Mouse (Mus musculus) liver, embryonic 14.5 days (tissue): ENCODE results near the gene Spata2l. TPM values are rescaled to one million over a fixed set of nuclear protein-coding genes. Genes with fewer than 3 reads are reported as not detected.

ENCODE experiments used
- ATAC-seq: fragments of 200-750 bp; cut with Nextera tagmentation; 2 replicates; pipeline ENCODE4 v1.8.0; 2017; ENCODE audit warnings: moderate number of reproducible peaks, mild to moderate bottlenecking, moderate library complexity; ENCODE audit not compliant: insufficient read depth
- DNase-seq, 3 experiments: peaks; one replicate each; pipeline ENCODE4 v3.0.0-alpha.2; 2012 to 2013; ENCODE audit warnings: low read depth in 3 of 3, low spot score in 3 of 3
- H3K27ac ChIP-seq: fragments of 300-500 bp; sonication (generic); 2 replicates; pipeline ENCODE4 v1.5.1; 2014; ENCODE audit warnings: moderate library complexity, mild to moderate bottlenecking, control low read depth, inconsistent platforms
- H3K27me3 ChIP-seq: fragments of 300-500 bp; sonication (generic); 2 replicates; pipeline ENCODE4 v1.6.1; 2014; ENCODE audit warnings: mild to moderate bottlenecking, low read length, moderate library complexity; ENCODE audit not compliant: control insufficient read depth, insufficient read depth
- H3K36me3 ChIP-seq: fragments of 300-500 bp; sonication (generic); replicated peaks from 2 replicates; pipeline ENCODE4 v1.6.1; 2014; ENCODE audit warnings: low read depth; ENCODE audit not compliant: control insufficient read depth, insufficient read depth
- H3K4me1 ChIP-seq, 2 experiments: fragments of 200-500 bp in 1 of 2; fragments of 300-500 bp in 1 of 2; sonication (generic) in 1 of 2; replicated peaks; 2 replicates each; pipeline ENCODE4 v1.6.1; 2012 to 2014; ENCODE audit warnings: antibody characterized with exemption in 1 of 2, inconsistent platforms in 1 of 2, low read length in 1 of 2; ENCODE audit not compliant: control insufficient read depth in 2 of 2, insufficient read depth in 2 of 2
- H3K4me2 ChIP-seq: fragments of 300-500 bp; sonication (generic); 2 replicates; pipeline ENCODE4 v1.6.1; 2014; ENCODE audit warnings: low read depth, mild to moderate bottlenecking, control low read depth, moderate library complexity
- H3K4me3 ChIP-seq, 2 experiments: fragments of 200-500 bp in 1 of 2; fragments of 300-500 bp in 1 of 2; sonication (generic) in 1 of 2; 2 replicates each; pipeline ENCODE4 v1.5.1; 2012 to 2014; ENCODE audit warnings: low read depth in 2 of 2, low read length in 2 of 2, mild to moderate bottlenecking in 2 of 2, control low read depth in 1 of 2, inconsistent platforms in 1 of 2, moderate library complexity in 1 of 2; ENCODE audit not compliant: insufficient read depth in 1 of 2
- H3K9ac ChIP-seq: fragments of 300-500 bp; sonication (generic); replicated peaks from 2 replicates; pipeline ENCODE4 v1.6.1; 2014; ENCODE audit warnings: mild to moderate bottlenecking, control low read depth, moderate library complexity
- H3K9me3 ChIP-seq: fragments of 300-500 bp; sonication (generic); 2 replicates; pipeline ENCODE4 v1.6.1; 2016; ENCODE audit warnings: low read length, mixed read lengths; ENCODE audit not compliant: control insufficient read depth
- CTCF ChIP-seq: IDR thresholded peaks from 2 replicates; pipeline ENCODE4 v1.5.1; 2016; ENCODE audit warnings: antibody characterized with exemption, low read depth, control low read depth
- EP300 ChIP-seq: IDR thresholded peaks from 2 replicates; pipeline ENCODE4 v1.6.1; 2016; ENCODE audit warnings: antibody characterized with exemption, low read depth
- WGBS: fragments of 180-500 bp; shearing (Covaris S2); extraction: QIAGEN DNeasy Blood & Tissue Kit; methylation state at CpG from one replicate; pipeline ENCODE4 v1.1.7; 2014; ENCODE audit not compliant: insufficient replicate concordance; 5-methylcytosine and 5-hydroxymethylcytosine counted together
- polyA plus RNA-seq, 2 experiments: library from polyadenylated mRNA; depleted of rRNA in 1 of 2; stranded (reverse) in 1 of 2; unstranded in 1 of 2; fragments of >200 nt; fragmentation: Nextera tagmentation in 1 of 2; extraction: Ambion mirVana in 1 of 2; gene quantifications; 2 replicates each; pipeline versions ENCODE4 v1.2.1 to v1.2.3; 2012 to 2014

The Spata2l gene
- polyA plus RNA-seq, 2 experiments = 0.87 to 1.5 TPM

DNA sequence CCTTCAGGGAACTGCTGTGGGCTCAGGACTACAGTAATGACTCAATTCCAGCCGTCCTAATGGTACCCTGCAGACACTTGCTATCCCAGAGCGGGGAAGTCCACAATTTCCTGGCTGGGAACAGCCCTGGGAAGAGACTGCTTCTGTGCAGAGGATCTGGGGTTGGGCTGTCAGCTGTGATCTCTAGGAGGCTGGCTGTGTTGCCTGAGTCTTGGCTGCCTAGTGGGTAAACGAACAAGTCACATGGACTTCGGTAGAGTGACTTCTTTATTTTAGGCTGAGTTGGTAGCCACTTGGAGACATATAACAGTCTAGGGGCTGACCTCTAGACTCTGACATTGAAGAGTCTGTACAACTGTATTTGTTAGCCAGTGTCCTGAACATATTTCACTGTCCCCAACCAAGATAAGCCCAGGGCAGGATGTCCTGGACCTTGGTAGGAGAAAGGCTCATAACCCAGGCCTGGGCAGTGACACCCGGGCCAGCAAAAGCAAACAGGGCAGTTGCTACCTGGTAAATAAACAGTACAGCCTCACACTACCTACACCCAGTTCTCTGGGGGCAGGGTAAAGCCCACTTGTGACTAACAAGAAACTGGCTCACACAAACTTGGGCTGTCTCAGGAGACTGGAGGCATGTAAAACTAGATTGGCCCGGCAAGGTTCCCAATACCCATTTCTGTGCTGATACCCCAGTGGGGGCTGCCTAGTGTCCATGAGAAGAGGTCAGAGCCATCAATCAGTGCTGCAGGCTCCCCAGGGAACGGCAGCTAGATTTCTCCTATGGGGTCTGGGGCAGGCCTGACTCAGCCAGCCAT lies 6.3 kb upstream of the Spata2l start:
- Histone ChIP-seq H3K4me1 (no peaks in the 10 kb centered on the region), H3K27me3 (no peaks in the 10 kb centered on the region), H3K4me2 (no peak overlapping the region), H3K36me3 (no peaks in the 10 kb centered on the region), H3K27ac (no peak overlapping the region), H3K4me3 (no peak overlapping the region), H3K9me3 (no peaks in the 10 kb centered on the region), H3K9ac (no peak overlapping the region)
- DNase-seq (no peak), ATAC-seq (no peak)
- 63% methylated on average over 7 of the region's 7 CpGs for WGBS
- TF ChIP-seq EP300 = no peak
- no peak for TF ChIP-seq CTCF

DNA sequence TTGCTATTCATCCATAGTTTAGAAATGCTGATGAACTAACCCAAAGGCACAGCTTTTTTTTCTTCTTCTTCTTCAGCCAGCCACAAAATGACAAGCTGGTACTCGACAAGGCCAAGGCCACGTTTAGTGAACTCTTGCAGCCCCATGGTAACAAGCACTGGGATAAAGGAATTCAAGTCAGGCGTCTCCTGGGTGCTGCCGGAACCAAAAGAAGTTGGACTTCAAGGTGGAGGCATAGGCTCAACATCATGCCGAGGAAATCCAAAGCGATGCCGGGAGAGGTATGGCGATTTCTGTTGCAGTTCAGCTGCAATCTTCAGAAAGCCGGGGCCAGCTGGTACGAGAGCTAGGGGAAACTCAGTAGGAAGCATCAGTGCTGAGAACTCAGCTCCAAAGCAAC lies 3.4 kb upstream of the Spata2l start:
- H3K36me3 ChIP-seq = no peaks in the 10 kb centered on the region
- no peak for ATAC-seq

DNA sequence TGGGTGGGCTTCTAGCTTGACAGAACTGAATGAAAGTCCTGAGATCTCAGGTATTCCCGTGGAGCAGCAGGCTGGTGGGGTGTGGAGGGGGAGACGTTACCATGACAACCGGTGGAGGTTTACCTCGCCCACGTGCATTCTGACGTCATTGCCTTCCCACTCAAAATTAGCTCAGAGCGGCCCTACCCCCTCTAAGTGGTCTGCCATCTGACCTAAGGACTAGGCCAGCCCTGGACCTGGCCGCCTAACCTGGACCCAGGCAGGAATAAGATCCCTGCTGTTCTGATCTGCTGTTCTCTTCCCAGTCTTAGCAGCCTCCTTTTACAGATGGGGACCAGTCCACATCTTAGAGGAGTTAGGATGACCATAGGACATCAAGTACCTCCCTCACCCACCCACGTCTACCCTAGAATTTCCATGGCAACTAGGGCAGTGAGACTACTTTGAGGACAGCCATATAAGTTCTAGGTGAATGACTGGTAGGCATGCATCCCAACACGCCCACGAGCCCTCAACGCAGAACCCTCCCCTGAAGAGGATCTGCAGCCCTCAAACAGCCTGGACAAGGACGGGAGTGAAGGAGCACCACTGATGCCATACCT lies 1.0 kb downstream of the Spata2l start:
- H3K36me3 ChIP-seq = no peaks in the 10 kb centered on the region
- H3K9me3 ChIP-seq = no peaks in the 10 kb centered on the region
- TF ChIP-seq CTCF (no peak), EP300 (no peak)
- H3K9ac ChIP-seq = no peak overlapping the region
- H3K4me3 ChIP-seq = peak overlapping the region; percentile 64 to 70; a peak in 3 of 4 replicates
- DNase-seq = no peak
- no peak overlapping the region for H3K27ac ChIP-seq
- no peak for ATAC-seq
- 32% methylated on average over 13 of the region's 13 CpGs for WGBS
- peaks cover 12% of the 10 kb centered on the region for H3K27me3 ChIP-seq
- H3K4me2 ChIP-seq = peak overlapping the region; percentile 94
- H3K4me1 ChIP-seq = peaks cover 7 to 10% of the 10 kb centered on the region in 2 experiments

More for the DNA sequence above, 3.4 kb upstream of the Spata2l start:
- Histone ChIP-seq H3K27me3 (peaks cover 12% of the 10 kb centered on the region), H3K27ac (no peak overlapping the region), H3K9ac (no peak overlapping the region), H3K9me3 (no peaks in the 10 kb centered on the region), H3K4me2 (no peak overlapping the region), H3K4me3 (no peak overlapping the region), H3K4me1 (peaks cover 7 to 10% of the 10 kb centered on the region in 2 experiments)
- no peak for DNase-seq
- no peak for TF ChIP-seq EP300
- no peak for TF ChIP-seq CTCF
- 78% methylated on average over 10 of the region's 10 CpGs for WGBS

DNA sequence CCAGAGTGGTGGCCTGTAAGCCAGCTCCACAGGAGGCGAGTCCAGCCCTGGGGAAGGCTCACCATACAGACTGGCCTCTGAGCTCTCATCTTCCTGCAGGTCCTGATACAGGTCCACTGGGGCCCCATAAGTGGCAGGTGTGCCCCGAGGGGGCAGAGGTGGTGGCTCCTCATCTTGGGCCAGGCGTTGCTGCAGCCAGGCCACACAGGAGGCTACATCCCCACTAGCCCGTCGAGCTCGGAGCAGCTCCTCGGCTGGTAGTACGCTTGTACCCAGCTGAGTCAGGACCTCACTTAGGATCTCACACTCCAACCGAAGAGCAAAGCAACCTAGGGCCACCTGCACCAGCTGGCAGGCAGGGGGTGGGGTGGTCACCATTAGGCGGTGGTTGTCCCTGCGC lies 2.3 kb downstream of the Spata2l start:
- WGBS = 63% methylated on average over 11 of the region's 11 CpGs

DNA sequence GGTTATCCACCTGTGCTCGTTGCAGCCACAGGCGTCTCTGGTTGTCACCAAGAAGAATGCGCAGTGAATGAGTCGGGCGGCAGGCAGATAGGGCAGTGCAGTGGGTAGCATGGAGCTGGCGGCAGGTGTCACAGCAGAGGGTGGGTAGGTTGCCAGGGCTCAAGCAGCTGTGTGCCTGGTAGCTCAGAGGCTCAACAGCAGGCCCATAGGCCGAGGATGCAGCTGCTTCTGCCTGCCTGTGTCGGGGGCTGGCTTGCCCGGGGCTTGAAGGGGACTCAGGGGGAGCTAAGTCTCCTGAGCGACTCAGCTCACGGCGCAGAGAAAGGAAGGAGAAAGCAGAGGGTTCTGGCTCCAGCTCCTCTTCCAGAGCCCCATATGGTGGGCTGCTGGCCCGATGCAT lies 2.7 kb downstream of the Spata2l start:
- Histone ChIP-seq H3K4me2 (no peak overlapping the region), H3K9ac (no peak overlapping the region), H3K27me3 (peaks cover 12% of the 10 kb centered on the region), H3K4me3 (no peak overlapping the region), H3K4me1 (peaks cover 7 to 10% of the 10 kb centered on the region in 2 experiments), H3K27ac (no peak overlapping the region), H3K36me3 (no peaks in the 10 kb centered on the region), H3K9me3 (no peaks in the 10 kb centered on the region)
- ATAC-seq = no peak
- TF ChIP-seq CTCF = no peak
- no peak for TF ChIP-seq EP300
- no peak for DNase-seq
- WGBS = 71% methylated on average over 13 of the region's 13 CpGs

More for the DNA sequence above, 2.3 kb downstream of the Spata2l start:
- ATAC-seq = no peak
- no peaks in the 10 kb centered on the region for H3K9me3 ChIP-seq
- no peak for DNase-seq
- H3K36me3 ChIP-seq = no peaks in the 10 kb centered on the region
- no peak overlapping the region for H3K9ac ChIP-seq
- H3K4me2 ChIP-seq = no peak overlapping the region
- no peak for TF ChIP-seq CTCF
- TF ChIP-seq EP300 = no peak
- no peak overlapping the region for H3K4me3 ChIP-seq
- H3K27me3 ChIP-seq = peaks cover 12% of the 10 kb centered on the region
- peaks cover 7 to 10% of the 10 kb centered on the region in 2 experiments for H3K4me1 ChIP-seq
- H3K27ac ChIP-seq = no peak overlapping the region
